Mouse (Mus musculus) bone marrow macrophage, adult 2 months (primary cell): ENCODE data around the gene Ormdl2.

ENCODE experiments used
- CTCF ChIP-seq: IDR thresholded peaks from 2 replicates; pipeline ENCODE4 v1.5.1; 2012; ENCODE audit warnings: low read depth, mild to moderate bottlenecking, low read length, moderate library complexity
- POLR2A ChIP-seq: IDR thresholded peaks from 2 replicates; pipeline ENCODE4 v1.6.1; 2012; ENCODE audit warnings: mild to moderate bottlenecking, low read depth, low read length, borderline replicate concordance

DNA sequence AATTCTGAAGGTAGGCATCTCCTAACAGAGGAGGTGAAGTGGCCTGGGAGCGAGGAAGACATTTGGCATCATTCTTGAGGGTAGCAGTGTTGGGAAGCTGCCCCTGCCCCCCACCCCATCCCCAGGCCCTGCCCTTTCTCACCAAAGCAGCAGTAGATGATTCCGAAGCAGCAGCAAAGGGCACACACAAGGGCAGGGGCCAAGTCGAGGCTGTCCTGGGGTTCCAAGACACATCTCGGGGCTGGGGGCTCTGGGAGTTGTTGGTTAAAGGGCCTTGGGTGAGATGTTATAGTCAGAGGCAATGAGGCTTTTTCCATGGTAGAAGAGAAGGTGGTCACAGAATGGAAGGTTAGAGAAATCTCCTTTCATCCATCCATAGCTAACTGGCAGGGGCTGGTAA, 18.5 kb downstream of the Ormdl2 start:
- TF ChIP-seq CTCF: no peak
- TF ChIP-seq POLR2A: no peak
